Mouse (Mus musculus) embryonic fibroblast, embryonic 13.5 days (primary cell): ENCODE measurements at regions not wholly inside any gene's neighbourhood (a gene's known extent, or its start where the extent isn't known, plus 50 kb on each side); places are given as distances from the start of the nearest gene placed in this dataset.

Source experiments
- CTCF ChIP-seq: IDR thresholded peaks from 2 replicates; pipeline ENCODE4 v1.5.1; 2011; ENCODE audit warnings: mild to moderate bottlenecking, control low read depth, low read length, moderate library complexity, borderline replicate concordance; ENCODE audit not compliant: insufficient read depth
- POLR2A ChIP-seq: IDR thresholded peaks from 2 replicates; pipeline ENCODE4 v1.6.1; 2011; ENCODE audit warnings: low read depth, mild to moderate bottlenecking, control low read depth, low read length, moderate library complexity

DNA sequence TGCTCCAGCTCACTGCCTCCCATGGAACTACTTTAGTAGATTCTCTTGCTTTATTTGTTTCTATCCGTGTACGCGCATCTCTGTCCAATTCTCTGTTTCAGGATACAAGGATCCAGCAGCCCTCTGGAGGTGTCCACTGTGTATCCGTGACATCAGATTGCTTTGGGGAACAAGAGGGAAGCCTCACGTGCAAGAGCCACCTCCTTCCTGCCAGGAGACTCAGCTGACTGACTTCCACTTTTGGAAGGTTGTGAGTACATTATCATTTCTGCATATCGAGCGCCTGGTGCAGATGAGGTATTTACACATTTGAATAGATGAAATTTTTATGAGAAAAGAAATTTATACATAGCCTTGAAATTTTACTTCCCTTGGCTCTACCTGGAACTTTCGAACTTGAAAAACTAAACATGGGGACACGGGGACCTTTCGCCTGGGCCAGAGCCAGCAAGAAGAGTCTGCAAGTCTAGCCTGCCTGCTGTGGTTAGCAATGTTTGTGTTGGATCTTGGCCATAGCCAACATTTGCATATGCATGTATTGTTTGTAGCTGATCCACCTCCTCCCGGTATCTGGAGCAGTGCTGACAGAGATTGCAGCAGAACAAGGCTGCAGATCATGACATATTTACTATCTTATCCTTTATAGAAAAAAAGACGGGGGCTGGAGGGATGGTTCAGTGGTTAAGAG, 74.1 kb upstream of the Zc3h12a start:
- TF ChIP-seq POLR2A (no peak), CTCF (no peak)
